Mouse (Mus musculus): ENCODE measurements around the gene Wasf2.

DNA sequence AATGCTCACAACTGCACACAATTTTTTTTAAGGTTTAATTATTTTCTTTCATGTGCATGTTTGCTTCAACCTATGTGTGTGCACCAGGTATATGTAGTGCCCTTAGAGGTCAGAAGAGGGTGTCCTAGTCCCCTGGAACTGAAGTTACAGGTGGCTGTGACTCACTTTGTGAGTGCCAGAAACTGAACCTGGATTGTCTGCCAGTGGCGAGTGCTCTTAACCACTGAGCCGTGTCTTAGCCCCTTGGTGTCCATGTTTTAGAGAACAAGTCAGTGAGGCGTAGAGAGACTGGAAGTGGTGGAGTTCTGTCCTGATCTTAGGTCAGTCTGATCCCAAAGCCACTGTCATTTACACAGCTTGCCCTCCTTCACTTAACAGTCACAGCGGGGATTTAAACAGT, 2.4 kb upstream of the Wasf2 start:
- TF ChIP-seq CTCF (IDR thresholded peaks at IDR 0.05; ENCODE audit: extremely low read depth, insufficient read length, insufficient replicate concordance, low read depth, low read length) = no peak
- no peak for TF ChIP-seq POLR2A (IDR thresholded peaks at IDR 0.05; ENCODE audit: low read depth, low read length)

Data from small intestine, adult 2 months (tissue).